Mouse (Mus musculus): Measurements from ENCODE around the gene Grb7. TPM values are rescaled to one million over a fixed set of nuclear protein-coding genes. Genes with fewer than 3 reads are reported as not detected.
A peak's percentile ranks its signal among the peaks of the same experiment; 100 is the strongest.

Gene Grb7
- polyA plus RNA-seq (2014; fragmentation: Nextera tagmentation; extraction: Ambion mirVana): 0.50 TPM in 1 of 2 replicates, not detected in the other

DNA sequence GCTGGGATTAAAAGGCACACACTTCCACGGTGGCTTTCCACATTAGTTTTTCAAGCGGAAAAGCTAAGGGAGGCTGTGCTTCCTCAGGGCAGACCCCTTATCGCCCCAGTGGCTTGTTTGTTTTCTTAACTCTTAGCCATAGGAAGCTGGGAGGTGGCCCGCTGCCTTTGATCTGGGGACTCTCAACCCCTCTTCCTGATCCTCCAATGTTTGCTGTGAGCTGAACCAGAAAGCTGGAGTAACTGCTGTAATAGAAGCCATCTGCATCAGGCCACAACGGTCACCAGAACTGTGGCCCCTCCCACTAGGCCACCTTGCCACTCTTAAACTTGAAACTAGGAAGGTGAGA is at the start of gene Grb7:
Grb7 (plus strand) TSS at position 182 of the 349 bp plus-strand sequence.
- peak within 1 kb of the TSS; percentile 57 for H3K9ac ChIP-seq (ENCODE audit: low read length)
- ATAC-seq (ENCODE audit: insufficient number of reproducible peaks, insufficient read depth, low FRiP score, low read depth): no peak

DNA sequence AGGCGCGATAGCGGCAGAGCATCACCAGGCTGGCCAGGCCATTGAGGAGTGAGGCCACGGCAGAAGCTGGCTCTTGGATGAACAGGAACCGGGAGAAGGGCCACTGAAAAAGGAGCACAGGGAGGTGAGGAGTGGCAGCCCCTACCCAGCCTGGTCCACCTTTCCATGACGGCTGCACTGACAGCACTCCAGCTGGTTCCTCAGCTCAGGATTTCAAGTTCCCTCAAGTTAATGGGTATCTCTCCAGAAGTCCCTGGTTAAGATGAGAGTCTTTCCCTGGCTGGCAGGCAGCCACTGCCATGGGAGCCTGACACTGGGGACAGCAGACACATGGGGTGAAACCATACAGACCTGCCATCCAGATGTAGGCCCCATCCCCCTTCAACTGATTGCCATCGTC is 48.2 kb upstream of the Grb7 start:
- 91% methylated on average over 7 of the region's 7 CpGs for WGBS
- no peak overlapping the region for H3K27ac ChIP-seq (replicated peaks in 1 of 2; ENCODE audit: control insufficient read depth in 1 of 2, insufficient read depth in 1 of 2, low read depth in 2 of 2, low read length in 2 of 2)

More for the DNA sequence above, at the start of gene Grb7:
- Histone ChIP-seq H3K27me3 (ENCODE audit: control insufficient read depth, insufficient read depth, low read length) (no peaks in the 10 kb centered on the region), H3K36me3 (ENCODE audit: control insufficient read depth, insufficient read depth, low read length) (no peaks in the 10 kb centered on the region), H3K9me3 (ENCODE audit: control insufficient read depth, low read length) (no peaks in the 10 kb centered on the region), H3K4me2 (ENCODE audit: low read length) (peak within 1 kb of the TSS; percentile 65), H3K27ac (replicated peaks in 1 of 2; ENCODE audit: control insufficient read depth in 1 of 2, insufficient read depth in 1 of 2, low read depth in 2 of 2, low read length in 2 of 2) (no peak within 1 kb of the TSS), H3K4me1 (ENCODE audit: control insufficient read depth in 2 of 2, insufficient read depth in 2 of 2, low read length in 2 of 2) (peaks cover 9 to 23% of the 10 kb centered on the region in 2 experiments), H3K4me3 (ENCODE audit: control insufficient read depth in 1 of 2, insufficient read depth in 1 of 2, low read depth in 1 of 2, low read length in 2 of 2) (peak within 1 kb of the TSS; percentile 22 to 28; a peak in 3 of 4 replicates)
- WGBS: 35% methylated on average over 5 of the region's 5 CpGs

DNA sequence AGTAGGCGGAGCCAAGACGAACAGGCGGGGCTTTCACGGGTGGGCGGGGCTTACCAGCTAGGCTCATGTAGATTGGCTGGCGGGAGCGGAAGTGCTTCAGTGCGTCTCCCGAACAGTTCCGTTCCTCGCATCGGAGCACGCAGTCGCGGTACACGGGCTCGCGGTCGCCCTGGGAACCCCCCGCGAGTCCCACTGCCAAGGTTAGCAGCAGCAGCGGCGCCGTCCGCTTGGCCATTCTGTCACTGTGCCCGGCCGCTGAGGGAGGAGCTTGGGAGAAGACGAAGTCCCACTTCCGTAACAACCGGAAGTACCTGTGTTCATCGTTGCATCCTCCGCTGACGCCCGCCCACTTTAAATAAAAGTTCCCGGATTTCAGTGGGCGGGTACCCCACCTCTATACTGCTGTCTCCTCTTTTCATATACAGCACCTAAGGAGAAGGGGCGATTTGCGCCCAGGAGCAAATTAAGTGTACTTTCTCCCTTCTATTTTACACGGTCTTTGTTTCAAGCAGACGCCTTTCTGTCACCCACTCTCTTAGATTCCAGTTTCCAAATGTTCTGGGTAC is 46.0 kb upstream of the Grb7 start, which contains the start of gene Pgap3:
Pgap3 (minus strand) TSS at position 330 of the 566 bp plus-strand sequence.
- H3K36me3 ChIP-seq (ENCODE audit: control insufficient read depth, insufficient read depth, low read length): peaks cover 12% of the 10 kb centered on the region
- peak; percentile 74 for ATAC-seq (ENCODE audit: insufficient number of reproducible peaks, insufficient read depth, low FRiP score, low read depth)
- peak within 1 kb of the TSS; percentile 63 to 98 for H3K4me3 ChIP-seq (ENCODE audit: control insufficient read depth in 1 of 2, insufficient read depth in 1 of 2, low read depth in 1 of 2, low read length in 2 of 2)
- peak within 1 kb of the TSS; percentile 95 to 99 for H3K27ac ChIP-seq (replicated peaks in 1 of 2; ENCODE audit: control insufficient read depth in 1 of 2, insufficient read depth in 1 of 2, low read depth in 2 of 2, low read length in 2 of 2)
- H3K9ac ChIP-seq (ENCODE audit: low read length): peak within 1 kb of the TSS; percentile 75
- peaks cover 10 to 16% of the 10 kb centered on the region in 2 experiments for H3K4me1 ChIP-seq (ENCODE audit: control insufficient read depth in 2 of 2, insufficient read depth in 2 of 2, low read length in 2 of 2)
- WGBS: under 1% methylated on average over 40 of the region's 40 CpGs
- H3K4me2 ChIP-seq (ENCODE audit: low read length): peak within 1 kb of the TSS; percentile 87
- H3K9me3 ChIP-seq (ENCODE audit: control insufficient read depth, low read length): no peaks in the 10 kb centered on the region
- no peaks in the 10 kb centered on the region for H3K27me3 ChIP-seq (ENCODE audit: control insufficient read depth, insufficient read depth, low read length)

More for the DNA sequence above, 48.2 kb upstream of the Grb7 start:
- ATAC-seq (ENCODE audit: insufficient number of reproducible peaks, insufficient read depth, low FRiP score, low read depth): no peak
- Histone ChIP-seq H3K9ac (ENCODE audit: low read length) (no peak overlapping the region), H3K4me2 (ENCODE audit: low read length) (no peak overlapping the region), H3K36me3 (ENCODE audit: control insufficient read depth, insufficient read depth, low read length) (peaks cover 12% of the 10 kb centered on the region), H3K27me3 (ENCODE audit: control insufficient read depth, insufficient read depth, low read length) (no peaks in the 10 kb centered on the region), H3K9me3 (ENCODE audit: control insufficient read depth, low read length) (no peaks in the 10 kb centered on the region), H3K4me1 (ENCODE audit: control insufficient read depth in 2 of 2, insufficient read depth in 2 of 2, low read length in 2 of 2) (peaks cover 29 to 37% of the 10 kb centered on the region in 2 experiments), H3K4me3 (ENCODE audit: control insufficient read depth in 1 of 2, insufficient read depth in 1 of 2, low read depth in 1 of 2, low read length in 2 of 2) (no peak overlapping the region)

DNA sequence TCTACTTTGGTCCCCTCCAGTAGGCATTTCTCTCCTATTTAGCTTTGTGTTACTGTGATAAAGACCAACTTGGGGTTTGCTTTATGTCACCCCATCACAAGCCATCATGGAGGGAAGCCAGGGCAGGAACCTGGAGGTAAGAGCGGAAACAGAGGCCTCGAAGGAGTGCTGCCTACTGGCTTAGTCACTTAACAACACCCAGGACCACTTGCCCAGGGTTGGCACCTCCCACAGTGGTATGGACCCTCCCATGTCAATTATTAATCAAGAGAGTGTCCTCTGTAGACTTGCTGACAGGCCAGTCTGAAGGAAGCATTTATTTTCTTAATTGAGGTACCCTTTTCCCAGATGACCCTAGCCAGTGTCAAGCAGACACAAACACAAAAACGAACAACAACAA is 45.4 kb upstream of the Grb7 start:
- Histone ChIP-seq H3K4me2 (ENCODE audit: low read length) (peak overlapping the region; percentile 87), H3K27me3 (ENCODE audit: control insufficient read depth, insufficient read depth, low read length) (no peaks in the 10 kb centered on the region), H3K9me3 (ENCODE audit: control insufficient read depth, low read length) (no peaks in the 10 kb centered on the region), H3K4me3 (ENCODE audit: control insufficient read depth in 1 of 2, insufficient read depth in 1 of 2, low read depth in 1 of 2, low read length in 2 of 2) (peak overlapping the region; percentile 63 to 98; a peak in 3 of 4 replicates), H3K4me1 (ENCODE audit: control insufficient read depth in 2 of 2, insufficient read depth in 2 of 2, low read length in 2 of 2) (peaks cover 7 to 14% of the 10 kb centered on the region in 2 experiments), H3K36me3 (ENCODE audit: control insufficient read depth, insufficient read depth, low read length) (peaks cover 12% of the 10 kb centered on the region), H3K9ac (ENCODE audit: low read length) (peak overlapping the region; percentile 75), H3K27ac (replicated peaks in 1 of 2; ENCODE audit: control insufficient read depth in 1 of 2, insufficient read depth in 1 of 2, low read depth in 2 of 2, low read length in 2 of 2) (peak overlapping the region; percentile 95 to 99; a peak in 3 of 4 replicates)
- 60% methylated on average over 3 of the region's 3 CpGs for WGBS
- ATAC-seq (ENCODE audit: insufficient number of reproducible peaks, insufficient read depth, low FRiP score, low read depth): no peak

DNA sequence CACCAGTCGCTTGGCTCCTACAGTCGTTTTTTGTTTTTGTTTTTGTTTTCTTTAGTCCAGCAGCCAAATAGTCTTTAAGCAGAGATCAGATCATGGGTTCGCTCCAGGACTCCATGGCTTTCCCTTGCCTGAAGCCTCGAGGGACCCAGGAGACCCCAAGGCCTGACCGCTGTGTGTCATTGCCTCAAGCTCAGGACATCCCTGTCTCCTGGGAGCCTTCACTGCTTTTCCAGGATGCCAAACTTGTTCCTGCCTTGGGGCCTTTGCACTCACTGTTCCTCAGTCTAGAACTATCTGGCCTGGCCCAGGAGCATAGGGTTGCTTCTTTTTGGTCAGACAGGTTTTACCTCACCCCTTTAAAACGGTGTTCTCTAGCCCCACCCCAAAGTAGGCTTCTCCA is 39.6 kb upstream of the Grb7 start:
- H3K36me3 ChIP-seq (ENCODE audit: control insufficient read depth, insufficient read depth, low read length): no peaks in the 10 kb centered on the region
- no peak overlapping the region for H3K4me2 ChIP-seq (ENCODE audit: low read length)
- H3K9ac ChIP-seq (ENCODE audit: low read length): no peak overlapping the region
- WGBS: 69% methylated on average over 6 of the region's 6 CpGs
- H3K27ac ChIP-seq (replicated peaks in 1 of 2; ENCODE audit: control insufficient read depth in 1 of 2, insufficient read depth in 1 of 2, low read depth in 2 of 2, low read length in 2 of 2): no peak overlapping the region
- H3K9me3 ChIP-seq (ENCODE audit: control insufficient read depth, low read length): no peaks in the 10 kb centered on the region
- H3K4me1 ChIP-seq (ENCODE audit: control insufficient read depth in 2 of 2, insufficient read depth in 2 of 2, low read length in 2 of 2): peaks cover 14 to 17% of the 10 kb centered on the region in 2 experiments
- no peak for ATAC-seq (ENCODE audit: insufficient number of reproducible peaks, insufficient read depth, low FRiP score, low read depth)
- no peaks in the 10 kb centered on the region for H3K27me3 ChIP-seq (ENCODE audit: control insufficient read depth, insufficient read depth, low read length)
- no peak overlapping the region for H3K4me3 ChIP-seq (ENCODE audit: control insufficient read depth in 1 of 2, insufficient read depth in 1 of 2, low read depth in 1 of 2, low read length in 2 of 2)

DNA sequence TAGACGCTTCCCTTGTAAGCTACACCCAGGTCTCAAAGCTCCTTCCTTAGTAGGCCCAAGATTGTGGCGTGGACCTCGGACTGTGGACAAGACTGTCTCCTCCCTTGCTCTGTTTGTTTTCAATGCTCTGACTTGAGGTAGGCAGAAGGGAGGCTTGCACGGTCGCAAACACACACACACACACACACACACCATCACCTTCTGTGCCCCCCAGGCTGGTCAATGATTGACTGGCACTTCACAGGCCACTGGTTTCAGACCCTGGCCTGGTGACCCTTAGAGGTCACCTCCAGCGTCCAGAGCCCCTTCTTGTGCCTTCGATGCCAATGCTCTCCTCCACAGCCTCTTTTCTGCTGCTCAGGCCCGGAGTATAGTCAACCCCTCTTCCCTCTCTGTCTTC is 37.3 kb upstream of the Grb7 start:
- H3K4me1 ChIP-seq (ENCODE audit: control insufficient read depth in 2 of 2, insufficient read depth in 2 of 2, low read length in 2 of 2): peaks cover 24 to 26% of the 10 kb centered on the region in 2 experiments
- peak overlapping the region in 1 of 2 experiments; percentile 3; a peak in 1 of 4 replicates for H3K4me3 ChIP-seq (ENCODE audit: control insufficient read depth in 1 of 2, insufficient read depth in 1 of 2, low read depth in 1 of 2, low read length in 2 of 2)
- 64% methylated on average over 8 of the region's 8 CpGs for WGBS
- no peak for ATAC-seq (ENCODE audit: insufficient number of reproducible peaks, insufficient read depth, low FRiP score, low read depth)
- peak overlapping the region; percentile 51 for H3K4me2 ChIP-seq (ENCODE audit: low read length)
- no peaks in the 10 kb centered on the region for H3K36me3 ChIP-seq (ENCODE audit: control insufficient read depth, insufficient read depth, low read length)
- H3K9ac ChIP-seq (ENCODE audit: low read length): peak overlapping the region; percentile 60
- H3K27me3 ChIP-seq (ENCODE audit: control insufficient read depth, insufficient read depth, low read length): no peaks in the 10 kb centered on the region
- no peaks in the 10 kb centered on the region for H3K9me3 ChIP-seq (ENCODE audit: control insufficient read depth, low read length)
- H3K27ac ChIP-seq (replicated peaks in 1 of 2; ENCODE audit: control insufficient read depth in 1 of 2, insufficient read depth in 1 of 2, low read depth in 2 of 2, low read length in 2 of 2): peak overlapping the region; percentile 34 to 65; a peak in 3 of 4 replicates

DNA sequence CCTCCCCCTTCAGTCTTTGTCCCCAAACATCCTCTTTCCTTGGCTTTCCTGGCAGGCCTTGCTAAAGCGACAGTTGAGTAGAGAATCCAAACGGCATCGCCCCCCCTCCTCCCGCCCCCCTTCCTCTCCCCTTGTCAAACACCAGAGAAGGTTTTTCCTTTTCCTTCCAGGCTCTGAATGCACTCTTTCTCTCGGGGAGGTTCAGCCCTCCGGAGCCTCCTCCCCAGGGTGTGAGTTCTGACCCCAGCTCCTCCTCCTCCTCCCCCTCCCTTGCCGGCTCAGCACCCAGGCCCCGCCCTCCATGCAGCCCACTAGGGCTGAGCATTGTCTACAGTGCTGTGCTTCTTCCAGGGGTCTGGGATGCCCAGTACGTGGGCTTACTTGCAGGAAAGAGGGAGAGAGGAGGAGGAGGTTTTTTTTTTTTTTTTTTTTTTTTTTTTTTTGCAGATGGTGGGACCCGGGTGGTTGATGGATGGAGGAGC is 36.8 kb upstream of the Grb7 start:
- Histone ChIP-seq H3K9me3 (ENCODE audit: control insufficient read depth, low read length) (no peaks in the 10 kb centered on the region), H3K9ac (ENCODE audit: low read length) (peak overlapping the region; percentile 60), H3K27me3 (ENCODE audit: control insufficient read depth, insufficient read depth, low read length) (no peaks in the 10 kb centered on the region), H3K36me3 (ENCODE audit: control insufficient read depth, insufficient read depth, low read length) (no peaks in the 10 kb centered on the region; the same call in 1 of the 2 replicates), H3K4me3 (ENCODE audit: control insufficient read depth in 1 of 2, insufficient read depth in 1 of 2, low read depth in 1 of 2, low read length in 2 of 2) (peak overlapping the region in 1 of 2 experiments; percentile 3; a peak in 2 of 4 replicates), H3K27ac (replicated peaks in 1 of 2; ENCODE audit: control insufficient read depth in 1 of 2, insufficient read depth in 1 of 2, low read depth in 2 of 2, low read length in 2 of 2) (peak overlapping the region in 1 of 2 experiments; percentile 65; a peak in 2 of 4 replicates), H3K4me1 (ENCODE audit: control insufficient read depth in 2 of 2, insufficient read depth in 2 of 2, low read length in 2 of 2) (peaks cover 29 to 31% of the 10 kb centered on the region in 2 experiments), H3K4me2 (ENCODE audit: low read length) (peak overlapping the region; percentile 51)
- ATAC-seq (ENCODE audit: insufficient number of reproducible peaks, insufficient read depth, low FRiP score, low read depth): peak; percentile 16; the same call in 1 of the 2 replicates
- WGBS: 5% methylated on average over 9 of the region's 10 CpGs

Data from heart, embryonic 14.5 days (tissue).